Mouse (Mus musculus) MEL (cell line): ENCODE measurements around the gene Tcf21. TPM values are rescaled to one million over a fixed set of nuclear protein-coding genes. Genes with fewer than 3 reads are reported as not detected.
A peak's percentile ranks its signal among the peaks of the same experiment; 100 is the strongest.

Experiments
- DNase-seq: peaks from one replicate; pipeline ENCODE4 v3.0.0; 2011; ENCODE audit warnings: low read depth, low spot score
- H3K27ac ChIP-seq: 2 replicates; pipeline ENCODE4 v1.5.1; 2012; ENCODE audit warnings: low read depth, mild to moderate bottlenecking, control low read depth, low read length, moderate library complexity; ENCODE audit not compliant: control insufficient read depth
- H3K27me3 ChIP-seq, 2 experiments: fragments of 150-350 bp in 1 of 2; sonication (generic) in 1 of 2; 2 replicates each; pipeline ENCODE4 v1.6.1; 2012; ENCODE audit warnings: low read length in 2 of 2, mild to moderate bottlenecking in 2 of 2, improper control_type of control experiment in 1 of 2, moderate library complexity in 1 of 2; ENCODE audit not compliant: insufficient read depth in 2 of 2, control insufficient read depth in 1 of 2
- H3K36me3 ChIP-seq, 2 experiments: 2 replicates each; pipeline ENCODE4 v1.6.1; 2012 to 2014; ENCODE audit warnings: low read length in 2 of 2, improper control_type of control experiment in 1 of 2, inconsistent platforms in 1 of 2, mild to moderate bottlenecking in 1 of 2; ENCODE audit not compliant: insufficient read depth in 2 of 2, control insufficient read depth in 1 of 2
- H3K4me1 ChIP-seq, 2 experiments: fragments of 150-350 bp in 1 of 2; sonication (generic) in 1 of 2; 2 replicates each; pipeline ENCODE4 v1.6.1; 2012; ENCODE audit warnings: low read length in 2 of 2, improper control_type of control experiment in 1 of 2, mild to moderate bottlenecking in 1 of 2; ENCODE audit not compliant: insufficient read depth in 2 of 2, control insufficient read depth in 1 of 2
- H3K4me3 ChIP-seq, 2 experiments: fragments of 150-350 bp in 1 of 2; sonication (generic) in 1 of 2; 2 replicates each; pipeline ENCODE4 v1.5.1; 2012; ENCODE audit warnings: low read depth in 2 of 2, low read length in 2 of 2, mild to moderate bottlenecking in 2 of 2, moderate library complexity in 2 of 2, control low read depth in 1 of 2, improper control_type of control experiment in 1 of 2; ENCODE audit not compliant: control insufficient read depth in 1 of 2, insufficient read depth in 1 of 2
- H3K79me2 ChIP-seq: 2 replicates; pipeline ENCODE4 v1.6.1; 2012; ENCODE audit warnings: mild to moderate bottlenecking, low read length, moderate library complexity; ENCODE audit not compliant: control insufficient read depth, poor library complexity, insufficient read depth
- H3K9ac ChIP-seq: 2 replicates; pipeline ENCODE4 v1.6.1; 2012; ENCODE audit warnings: low read depth, mild to moderate bottlenecking, control low read depth, low read length, moderate library complexity; ENCODE audit not compliant: control insufficient read depth, poor library complexity, severe bottlenecking
- H3K9me3 ChIP-seq: fragments of 150-350 bp; sonication (generic); replicated peaks from 2 replicates; pipeline ENCODE4 v1.6.1; 2012; ENCODE audit warnings: mild to moderate bottlenecking, low read length, improper control_type of control experiment, moderate library complexity; ENCODE audit not compliant: insufficient read depth
- CHD1 ChIP-seq: IDR thresholded peaks from 2 replicates; pipeline ENCODE4 v1.6.1; 2012; ENCODE audit warnings: low read depth, mild to moderate bottlenecking, inconsistent platforms, low read length, improper control_type of control experiment
- CTCF ChIP-seq, 3 experiments: IDR thresholded peaks in 2 of 3; conservative IDR thresholded peaks in 1 of 3; 2 replicates each; pipeline ENCODE4 v1.5.1; 2011 to 2012; ENCODE audit warnings: low read length in 3 of 3, low read depth in 2 of 3, mild to moderate bottlenecking in 2 of 3, improper control_type of control experiment in 1 of 3, inconsistent platforms in 1 of 3, mixed read lengths in 1 of 3, moderate library complexity in 1 of 3; ENCODE audit not compliant: control insufficient read depth in 1 of 3, insufficient read depth in 1 of 3, poor library complexity in 1 of 3, severe bottlenecking in 1 of 3
- E2F4 ChIP-seq: IDR thresholded peaks from 2 replicates; pipeline ENCODE4 v1.6.1; 2011; ENCODE audit warnings: low read depth, low read length, improper control_type of control experiment, borderline replicate concordance
- ELF1 ChIP-seq: IDR thresholded peaks from 2 replicates; pipeline ENCODE4 v1.6.1; 2014; ENCODE audit warnings: low read depth, mild to moderate bottlenecking, inconsistent platforms, low read length, improper control_type of control experiment, moderate library complexity
- EP300 ChIP-seq, 2 experiments: IDR thresholded peaks; 2 replicates each; pipeline ENCODE4 v1.6.1; 2011; ENCODE audit warnings: improper control_type of control experiment in 2 of 2, low read length in 2 of 2, low read depth in 1 of 2, mild to moderate bottlenecking in 1 of 2
- ETS1 ChIP-seq: IDR thresholded peaks from 2 replicates; pipeline ENCODE4 v1.6.1; 2012; ENCODE audit warnings: low read depth, mild to moderate bottlenecking, inconsistent platforms, low read length, improper control_type of control experiment, moderate library complexity
- GATA1 ChIP-seq: IDR thresholded peaks from 2 replicates; pipeline ENCODE4 v1.6.1; 2011; ENCODE audit warnings: low read depth, low read length, improper control_type of control experiment
- KAT2A ChIP-seq: conservative IDR thresholded peaks from 2 replicates; pipeline ENCODE4 v1.6.1; 2012; ENCODE audit warnings: low read depth, low read length, improper control_type of control experiment, inconsistent platforms
- MAX ChIP-seq: IDR thresholded peaks from 2 replicates; pipeline ENCODE4 v1.6.1; 2011; ENCODE audit warnings: low read length, improper control_type of control experiment
- MAZ ChIP-seq: IDR thresholded peaks from 2 replicates; pipeline ENCODE4 v1.6.1; 2012; ENCODE audit warnings: low read depth, mild to moderate bottlenecking, inconsistent platforms, low read length, improper control_type of control experiment
- MEF2A ChIP-seq: IDR thresholded peaks from 2 replicates; pipeline ENCODE4 v1.6.1; 2014; ENCODE audit warnings: low read depth, mild to moderate bottlenecking, inconsistent platforms, low read length, improper control_type of control experiment; ENCODE audit not compliant: poor library complexity, insufficient replicate concordance, severe bottlenecking; ENCODE audit errors: extremely low read depth
- NRF1 ChIP-seq: IDR thresholded peaks from 2 replicates; pipeline ENCODE4 v1.6.1; 2014; ENCODE audit warnings: low read depth, mild to moderate bottlenecking, inconsistent platforms, low read length, improper control_type of control experiment, moderate library complexity; ENCODE audit not compliant: poor library complexity, insufficient read depth, severe bottlenecking
- POLR2A ChIP-seq, 2 experiments: IDR thresholded peaks; 2 replicates each; pipeline ENCODE4 v1.6.1; 2011 to 2012; ENCODE audit warnings: low read length in 2 of 2, mild to moderate bottlenecking in 2 of 2, control low read depth in 1 of 2, improper control_type of control experiment in 1 of 2, low read depth in 1 of 2, moderate library complexity in 1 of 2; ENCODE audit not compliant: control insufficient read depth in 1 of 2, insufficient read depth in 1 of 2, poor library complexity in 1 of 2
- RCOR1 ChIP-seq: IDR thresholded peaks from 2 replicates; pipeline ENCODE4 v1.6.1; 2012; ENCODE audit warnings: low read depth, mild to moderate bottlenecking, inconsistent platforms, low read length, improper control_type of control experiment
- SIN3A ChIP-seq: IDR thresholded peaks from 2 replicates; pipeline ENCODE4 v1.6.1; 2012; ENCODE audit warnings: low read length, improper control_type of control experiment, inconsistent platforms
- SMC3 ChIP-seq: IDR thresholded peaks from 2 replicates; pipeline ENCODE4 v1.6.1; 2011; ENCODE audit warnings: low read depth, low read length, improper control_type of control experiment
- TAL1 ChIP-seq: IDR thresholded peaks from 2 replicates; pipeline ENCODE4 v1.6.1; 2012; ENCODE audit warnings: mild to moderate bottlenecking, inconsistent platforms, low read length, moderate library complexity, mixed read lengths
- TCF12 ChIP-seq: IDR thresholded peaks from 2 replicates; pipeline ENCODE4 v1.6.1; 2014; ENCODE audit warnings: low read depth, mild to moderate bottlenecking, inconsistent platforms, low read length, improper control_type of control experiment, moderate library complexity
- USF1 ChIP-seq: IDR thresholded peaks from 2 replicates; pipeline ENCODE4 v1.6.1; 2014; ENCODE audit warnings: low read depth, mild to moderate bottlenecking, inconsistent platforms, low read length, improper control_type of control experiment, moderate library complexity
- ZKSCAN1 ChIP-seq: IDR thresholded peaks from 2 replicates; pipeline ENCODE4 v1.6.1; 2012; ENCODE audit warnings: low read depth, mild to moderate bottlenecking, inconsistent platforms, low read length, improper control_type of control experiment, moderate library complexity
- ZNF384 ChIP-seq: IDR thresholded peaks from 2 replicates; pipeline ENCODE4 v1.6.1; 2012; ENCODE audit warnings: low read depth, mild to moderate bottlenecking, inconsistent platforms, low read length, improper control_type of control experiment
- polyA plus RNA-seq, 2 experiments: library from polyadenylated mRNA; stranded (reverse) in 1 of 2; unstranded in 1 of 2; fragments of >175 nt in 1 of 2; fragments of >200 nt in 1 of 2; gene quantifications; 2 replicates each; pipeline versions ENCODE4 v1.2.1 to v1.2.4; 2012; ENCODE audit warnings: low replicate concordance in 2 of 2, low read depth in 1 of 2; ENCODE audit not compliant: insufficient read length in 2 of 2, insufficient read depth in 1 of 2, missing spikeins in 1 of 2
- total RNA-seq: library from RNA; depleted of rRNA; stranded (reverse); fragments of 300-350 nt; gene quantifications from 2 replicates; pipeline ENCODE4 v1.2.3, GENCODE M21; 2012

The Tcf21 gene
- total and polyA plus RNA-seq, 3 experiments, result not detected

DNA sequence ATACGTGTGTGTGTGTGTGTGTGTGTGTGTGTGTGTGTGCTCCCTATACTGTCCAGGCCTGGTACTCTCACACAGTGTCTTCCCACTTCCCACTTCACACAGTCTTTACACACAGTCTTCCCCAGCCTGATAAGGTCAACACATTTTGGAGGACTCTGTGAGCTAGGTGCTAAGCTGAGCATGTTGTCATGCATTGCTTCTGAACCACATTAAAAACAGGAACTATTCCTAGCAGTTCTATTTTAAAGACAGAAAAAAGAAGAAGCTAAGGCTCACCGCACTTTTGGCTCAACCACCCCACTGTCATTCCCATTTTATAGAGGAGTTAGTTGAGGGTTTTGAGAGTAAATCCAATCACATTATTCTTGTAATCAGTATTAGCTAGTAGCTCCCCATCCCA, 47.2 kb upstream of the Tcf21 start:
- no peak overlapping the region for H3K27ac ChIP-seq
- H3K36me3 ChIP-seq, result no peaks in the 10 kb centered on the region
- TF ChIP-seq ZKSCAN1, result no peak
- no peak for TF ChIP-seq SIN3A
- no peak for TF ChIP-seq TCF12
- no peak for TF ChIP-seq USF1
- H3K4me3 ChIP-seq, result no peak overlapping the region
- H3K9ac ChIP-seq, result no peak overlapping the region
- DNase-seq, result peak; percentile 2
- H3K79me2 ChIP-seq, result no peaks in the 10 kb centered on the region
- no peaks in the 10 kb centered on the region for H3K4me1 ChIP-seq
- H3K27me3 ChIP-seq, result no peaks in the 10 kb centered on the region
- H3K9me3 ChIP-seq, result no peaks in the 10 kb centered on the region

DNA sequence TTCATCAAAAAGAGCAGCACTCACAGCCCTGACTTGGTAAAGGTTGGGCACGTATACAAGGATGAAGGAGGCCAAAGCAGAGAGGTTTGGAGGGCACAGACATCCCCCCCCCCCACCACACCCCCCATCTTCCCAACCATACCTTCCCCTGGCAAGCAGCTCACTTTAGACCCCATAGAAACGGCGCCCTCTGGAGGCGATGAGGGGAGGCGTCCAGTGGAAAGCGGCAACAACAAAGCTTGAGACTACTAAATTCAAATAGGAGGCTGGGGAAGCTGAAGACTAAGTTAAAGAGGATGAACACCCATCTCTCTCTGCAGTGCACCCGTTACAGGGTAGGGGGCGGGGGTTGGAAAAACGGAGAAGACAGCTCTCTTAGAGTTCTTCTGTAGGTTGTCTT, 38.1 kb upstream of the Tcf21 start:
- Histone ChIP-seq H3K27ac (no peak overlapping the region), H3K36me3 (no peaks in the 10 kb centered on the region), H3K4me3 (no peak overlapping the region), H3K9ac (no peak overlapping the region), H3K4me1 (no peaks in the 10 kb centered on the region), H3K27me3 (no peaks in the 10 kb centered on the region), H3K79me2 (no peaks in the 10 kb centered on the region), H3K9me3 (no peaks in the 10 kb centered on the region)
- DNase-seq, result peak; percentile 2
- TF ChIP-seq EP300 (IDR thresholded peaks at IDR 0.05; ENCODE audit: low read depth in 1 of 2, low read length in 2 of 2) (no peak), CTCF (IDR thresholded peaks at IDR 0.05 in 2 of 3, conservative IDR thresholded peaks at IDR 0.05 in 1 of 3; ENCODE audit: control insufficient read depth in 1 of 3, insufficient read depth in 1 of 3, low read depth in 2 of 3, low read length in 3 of 3, poor library complexity in 1 of 3, severe bottlenecking in 1 of 3) (peak in 2 of 3 experiments; percentile 39 to 52; a peak in 5 of 6 replicates), E2F4 (no peak), SMC3 (peak; percentile 28; the same call in 1 of the 2 replicates)

DNA sequence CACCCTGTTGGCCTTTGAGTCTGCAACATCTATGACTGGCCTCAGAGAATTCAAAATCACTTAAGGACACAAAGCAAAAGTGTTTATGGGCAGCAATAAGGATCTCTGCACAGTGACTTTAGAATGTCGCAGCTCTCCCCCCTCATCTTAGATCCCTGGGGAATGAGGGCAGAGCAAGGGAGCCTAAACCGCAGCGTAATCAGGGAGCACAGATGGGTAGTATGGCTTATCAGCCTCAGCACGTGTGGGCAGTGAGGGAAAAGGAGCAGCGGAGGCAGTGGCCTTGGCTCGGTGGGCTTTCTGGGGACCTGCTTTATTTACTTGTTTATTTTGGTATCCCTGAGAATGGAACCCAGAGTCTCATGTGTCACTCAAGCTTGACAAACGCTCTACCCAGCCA, 34.4 kb upstream of the Tcf21 start:
- H3K9me3 ChIP-seq, result no peaks in the 10 kb centered on the region
- no peaks in the 10 kb centered on the region for H3K4me1 ChIP-seq
- DNase-seq, result no peak
- no peak overlapping the region for H3K9ac ChIP-seq
- no peak overlapping the region for H3K27ac ChIP-seq
- H3K4me3 ChIP-seq, result no peak overlapping the region
- no peaks in the 10 kb centered on the region for H3K79me2 ChIP-seq
- H3K36me3 ChIP-seq, result no peaks in the 10 kb centered on the region
- H3K27me3 ChIP-seq, result no peaks in the 10 kb centered on the region
- no peak for TF ChIP-seq ELF1
- TF ChIP-seq ZNF384, result no peak
- no peak for TF ChIP-seq NRF1
- no peak for TF ChIP-seq GATA1
- TF ChIP-seq SMC3, result no peak
- TF ChIP-seq USF1, result no peak
- TF ChIP-seq MEF2A, result no peak
- TF ChIP-seq POLR2A (IDR thresholded peaks at IDR 0.05; ENCODE audit: control insufficient read depth in 1 of 2, insufficient read depth in 1 of 2, low read depth in 1 of 2, low read length in 2 of 2, poor library complexity in 1 of 2), result no peak
- no peak for TF ChIP-seq ETS1
- TF ChIP-seq RCOR1, result no peak
- no peak for TF ChIP-seq CHD1
- TF ChIP-seq KAT2A, result no peak
- no peak for TF ChIP-seq EP300 (IDR thresholded peaks at IDR 0.05; ENCODE audit: low read depth in 1 of 2, low read length in 2 of 2)
- no peak for TF ChIP-seq MAZ
- TF ChIP-seq MAX, result no peak
- no peak for TF ChIP-seq SIN3A
- TF ChIP-seq TAL1, result no peak
- TF ChIP-seq, all 39 proteins: peak for 0
